Mouse (Mus musculus) lung, postnatal 0 days (tissue): ENCODE results near the gene Tnnc2.

ENCODE experiments used
- CTCF ChIP-seq: IDR thresholded peaks from 2 replicates; pipeline ENCODE4 v1.5.1; 2016; ENCODE audit warnings: antibody characterized with exemption, mild to moderate bottlenecking
- EP300 ChIP-seq: IDR thresholded peaks from 2 replicates; pipeline ENCODE4 v1.6.1; 2016; ENCODE audit warnings: antibody characterized with exemption, mild to moderate bottlenecking, control low read depth

DNA sequence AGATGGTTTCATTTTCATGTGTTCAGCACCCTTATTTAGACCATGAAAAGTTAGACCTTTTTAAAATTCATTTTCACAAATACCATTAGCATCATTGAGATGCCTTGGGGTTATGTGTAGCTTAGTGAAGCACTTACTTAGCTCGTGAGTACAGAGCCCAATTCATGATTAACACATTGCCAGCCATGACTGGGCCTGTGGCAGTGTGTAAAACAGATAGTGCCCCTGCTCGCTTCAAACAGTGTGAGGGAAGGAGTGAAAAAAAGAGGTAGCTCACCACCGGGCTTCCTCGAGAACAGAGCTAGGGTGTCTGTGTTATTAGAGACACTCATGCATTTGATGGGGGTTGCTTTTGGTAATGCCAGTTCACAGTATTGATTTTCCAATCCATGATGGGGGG, 31.6 kb downstream of the Tnnc2 start:
- no peak for TF ChIP-seq CTCF
- TF ChIP-seq EP300 = no peak
